Mouse (Mus musculus): Measurements from ENCODE around the gene Rab7b.

Gene Rab7b

GRCm38 (mm10) chr1:131739481-131740160, 51.1 kb downstream of the Rab7b start:
- DNase-seq (ENCODE audit: low spot score): no peak

- DNase-seq (ENCODE audit: low spot score): no peak
Measured at GRCm38 (mm10) chr1:131743868-131744464, 55.5 kb downstream of the Rab7b start, which contains the start of gene Slc26a9. Slc26a9 (plus strand) TSS chr1:131744022.

GRCm38 (mm10) chr1:131745391-131745790, 56.9 kb downstream of the Rab7b start:
- DNase-seq (ENCODE audit: low spot score): no peak

DNA sequence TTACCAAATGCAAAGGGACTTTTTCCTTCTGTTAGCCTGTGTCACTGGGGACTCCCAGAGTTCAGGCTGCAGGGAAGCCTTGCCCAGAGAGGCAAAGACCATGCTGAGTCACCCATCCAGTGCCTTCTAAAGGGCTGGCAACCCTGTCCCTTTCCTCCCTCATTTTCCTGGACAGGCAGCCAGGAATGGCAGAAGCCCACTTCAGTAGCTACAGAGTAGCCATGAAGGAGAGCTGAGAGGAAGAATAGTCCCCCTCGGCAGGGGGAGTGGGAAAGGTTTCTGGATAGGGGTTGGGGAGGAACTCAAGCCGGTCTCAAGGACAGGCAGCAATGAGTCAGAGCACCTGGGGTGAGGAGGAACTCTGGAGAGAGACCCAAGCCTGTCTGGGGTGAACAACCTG, 59.3 kb downstream of the Rab7b start:
- no peak for DNase-seq (ENCODE audit: low spot score)

- DNase-seq (ENCODE audit: low spot score): no peak
Measured at GRCm38 (mm10) chr1:131748636-131749035, 60.1 kb downstream of the Rab7b start.

DNA sequence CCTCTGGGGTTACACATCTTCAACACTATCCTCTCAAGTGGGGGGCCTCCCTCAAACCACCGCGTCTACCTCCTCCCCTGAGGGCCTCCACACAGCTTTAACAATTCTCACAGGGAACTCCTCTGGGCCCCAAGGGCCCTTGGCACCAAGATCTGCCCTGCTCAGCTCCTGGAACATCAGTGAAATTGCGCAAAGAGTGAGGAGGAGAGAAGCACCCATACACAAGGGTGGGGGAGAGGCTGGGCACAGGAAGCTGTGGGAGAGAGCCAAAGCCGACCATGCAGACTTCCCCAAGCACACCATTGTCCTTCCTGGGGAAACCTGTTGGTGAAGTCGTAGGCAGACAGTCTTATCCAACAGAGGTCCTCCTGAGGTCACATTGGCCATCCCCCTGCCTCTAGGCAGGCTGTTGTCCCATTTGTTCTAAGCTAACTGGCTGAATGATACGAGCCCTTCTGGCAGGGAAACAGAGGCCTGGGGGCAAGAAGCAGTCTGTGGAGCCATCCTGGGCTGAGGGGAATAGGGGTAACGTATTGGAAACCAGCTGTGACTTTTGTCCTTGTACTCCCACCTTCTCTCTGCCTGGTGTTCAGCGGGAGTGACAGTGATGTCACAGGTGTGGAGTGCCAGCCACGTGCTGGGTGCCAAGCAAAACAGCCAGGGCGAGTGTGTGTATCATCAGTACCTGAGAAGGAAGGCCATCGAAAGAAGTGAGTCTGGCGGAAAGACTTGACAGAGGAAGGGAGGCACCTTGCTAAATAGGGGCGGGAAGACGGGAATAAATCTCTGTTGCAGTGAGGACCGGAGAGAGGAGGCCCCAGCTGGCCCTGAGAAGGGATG, 61.4 kb downstream of the Rab7b start:
- no peak for DNase-seq (ENCODE audit: low spot score)

DNA sequence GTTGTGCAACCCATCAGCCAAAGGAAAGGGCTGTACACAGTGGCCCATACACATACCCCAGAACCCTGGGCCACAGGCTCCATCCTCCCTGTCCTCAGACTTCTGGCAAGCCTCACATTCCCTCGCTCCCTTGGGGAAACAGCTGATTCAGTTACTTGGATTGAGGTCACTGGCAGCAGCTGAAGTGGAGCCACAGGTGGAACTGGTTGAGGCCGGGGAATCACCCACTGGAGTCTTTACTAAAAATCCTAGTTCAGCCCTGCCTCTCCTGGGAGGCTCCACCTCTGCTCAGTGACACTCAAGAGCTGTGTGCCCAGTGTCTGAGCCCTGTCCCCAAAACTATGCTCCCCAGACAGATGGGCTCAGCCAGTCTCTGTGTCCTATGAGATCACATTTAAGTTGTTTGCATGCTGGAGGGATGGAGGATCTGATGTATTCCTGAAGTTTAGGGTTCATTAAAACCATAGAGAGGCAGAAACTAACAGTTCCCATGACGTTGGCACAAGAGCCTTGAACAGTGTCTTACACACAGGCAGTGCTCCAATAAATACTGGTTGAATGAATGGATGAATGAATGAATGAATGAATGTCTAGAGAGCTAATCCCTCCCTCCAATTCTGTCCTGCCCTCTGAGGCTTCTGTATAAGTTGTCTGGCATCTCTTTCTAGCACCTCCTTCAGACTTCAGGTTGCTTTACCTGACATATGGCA, 62.8 kb downstream of the Rab7b start:
- DNase-seq (ENCODE audit: low spot score): no peak

DNA sequence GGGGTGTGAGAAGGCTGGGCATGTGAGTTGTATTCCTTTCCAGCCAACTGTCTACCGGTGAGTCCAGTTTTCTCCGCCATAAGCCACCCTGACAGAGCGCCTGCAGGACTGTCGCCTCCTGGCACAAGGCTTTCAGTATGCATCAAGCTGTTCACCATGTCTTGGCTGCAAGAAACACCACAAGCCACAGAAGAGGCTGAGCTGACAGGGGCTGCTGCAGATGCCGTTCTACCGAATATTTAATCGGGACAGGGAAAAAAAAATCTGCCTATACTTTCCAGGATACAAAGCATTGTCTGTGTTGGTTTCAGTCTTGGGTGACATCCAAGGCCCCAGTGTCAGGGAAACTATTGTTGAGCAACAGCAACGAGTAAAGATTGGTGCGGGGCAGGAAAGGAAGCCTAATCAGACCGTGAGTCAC, 63.4 kb downstream of the Rab7b start:
- no peak for DNase-seq (ENCODE audit: low spot score)

DNA sequence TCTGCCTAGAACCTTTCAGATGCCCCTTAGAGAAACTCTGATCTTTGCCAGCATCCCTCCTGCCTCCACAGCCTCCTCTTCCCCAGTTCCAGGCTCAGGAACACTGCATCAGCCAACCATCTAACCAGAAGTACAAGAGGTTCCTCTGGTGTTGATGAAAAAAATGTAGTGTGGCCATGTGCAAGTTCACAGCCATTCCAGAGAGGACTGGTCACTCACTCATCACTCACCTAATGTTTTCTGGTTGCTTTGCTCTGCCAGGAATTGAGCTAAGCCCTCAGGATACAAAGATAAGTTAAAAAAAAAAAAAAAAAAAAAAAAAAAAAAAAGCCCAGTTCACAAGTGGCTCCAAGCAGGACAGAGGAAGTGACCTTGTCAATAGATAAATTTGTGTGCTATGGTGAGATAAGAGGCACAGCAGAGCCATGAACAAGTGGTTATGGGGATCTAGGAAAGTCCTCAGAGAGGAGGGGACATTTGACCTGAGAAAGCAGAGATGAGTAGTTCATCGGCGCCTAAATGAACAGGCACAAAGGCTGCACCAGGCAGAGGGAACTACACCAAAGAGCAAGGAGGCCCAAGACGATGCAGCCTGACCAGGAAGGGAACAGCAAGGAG, 65.8 kb downstream of the Rab7b start:
- no peak for DNase-seq (ENCODE audit: low spot score)

GRCm38 (mm10) chr1:131754916-131755315, 66.4 kb downstream of the Rab7b start:
- no peak for DNase-seq (ENCODE audit: low spot score)

GRCm38 (mm10) chr1:131757211-131757610, 68.7 kb downstream of the Rab7b start:
- no peak for DNase-seq (ENCODE audit: low spot score)

GRCm38 (mm10) chr1:131758796-131759195, 70.3 kb downstream of the Rab7b start:
- no peak for DNase-seq (ENCODE audit: low spot score)

DNA sequence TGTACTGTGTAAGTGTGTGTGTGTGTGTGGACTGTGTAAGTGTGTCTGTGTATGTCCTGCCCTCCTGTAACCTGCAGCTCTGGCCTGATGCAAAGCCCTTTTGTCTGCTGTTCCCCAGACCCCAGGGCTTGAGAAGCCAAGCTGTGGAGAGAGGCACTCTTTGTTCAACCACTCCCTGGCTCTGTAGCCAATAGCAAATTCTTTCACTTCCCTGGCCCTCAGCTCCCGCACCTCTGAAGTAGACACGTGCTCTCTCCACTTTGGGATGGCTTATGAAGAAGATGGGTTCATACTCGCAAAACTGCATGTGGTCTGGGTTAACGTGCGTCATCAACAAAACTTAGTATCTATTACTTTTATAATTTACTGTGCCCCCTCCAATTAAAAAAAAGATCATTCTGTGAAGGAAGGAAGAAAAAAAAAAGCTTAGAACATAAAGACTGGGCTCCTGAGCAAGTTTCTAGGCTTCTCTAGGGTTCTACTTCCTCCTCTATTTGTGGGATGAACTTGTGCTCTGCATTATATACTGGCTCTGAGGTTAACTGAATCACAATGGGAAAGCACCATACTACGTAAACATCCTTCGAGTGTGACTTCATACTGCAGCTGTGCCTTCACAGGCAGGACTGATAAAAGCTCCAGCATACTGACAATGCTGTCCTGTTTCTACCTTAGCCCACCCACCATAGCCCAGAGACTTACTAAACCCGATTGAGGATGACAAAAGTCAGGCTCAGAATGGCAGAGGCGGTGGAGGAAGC, 71.4 kb downstream of the Rab7b start:
- no peak for DNase-seq (ENCODE audit: low spot score)

DNA sequence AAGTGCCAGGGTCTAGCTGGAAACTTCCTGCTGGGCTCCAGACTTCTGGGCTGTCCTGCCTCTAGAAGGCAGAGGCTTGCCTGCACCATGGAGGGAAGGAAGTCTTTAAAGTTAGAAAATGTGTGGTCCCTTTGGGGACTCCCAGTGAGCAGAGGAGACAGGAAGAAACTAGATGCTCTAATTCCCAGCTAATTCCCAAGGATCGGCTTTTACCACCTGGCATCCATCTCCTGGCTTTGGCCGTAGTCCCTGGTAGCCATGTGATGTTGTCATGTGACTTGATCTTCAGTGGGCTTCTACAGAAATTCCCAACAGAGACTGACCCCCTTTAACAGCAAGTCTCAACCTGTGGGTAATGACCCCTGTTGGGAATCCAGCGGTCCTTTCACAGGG, 71.9 kb downstream of the Rab7b start:
- no peak for DNase-seq (ENCODE audit: low spot score)

DNA sequence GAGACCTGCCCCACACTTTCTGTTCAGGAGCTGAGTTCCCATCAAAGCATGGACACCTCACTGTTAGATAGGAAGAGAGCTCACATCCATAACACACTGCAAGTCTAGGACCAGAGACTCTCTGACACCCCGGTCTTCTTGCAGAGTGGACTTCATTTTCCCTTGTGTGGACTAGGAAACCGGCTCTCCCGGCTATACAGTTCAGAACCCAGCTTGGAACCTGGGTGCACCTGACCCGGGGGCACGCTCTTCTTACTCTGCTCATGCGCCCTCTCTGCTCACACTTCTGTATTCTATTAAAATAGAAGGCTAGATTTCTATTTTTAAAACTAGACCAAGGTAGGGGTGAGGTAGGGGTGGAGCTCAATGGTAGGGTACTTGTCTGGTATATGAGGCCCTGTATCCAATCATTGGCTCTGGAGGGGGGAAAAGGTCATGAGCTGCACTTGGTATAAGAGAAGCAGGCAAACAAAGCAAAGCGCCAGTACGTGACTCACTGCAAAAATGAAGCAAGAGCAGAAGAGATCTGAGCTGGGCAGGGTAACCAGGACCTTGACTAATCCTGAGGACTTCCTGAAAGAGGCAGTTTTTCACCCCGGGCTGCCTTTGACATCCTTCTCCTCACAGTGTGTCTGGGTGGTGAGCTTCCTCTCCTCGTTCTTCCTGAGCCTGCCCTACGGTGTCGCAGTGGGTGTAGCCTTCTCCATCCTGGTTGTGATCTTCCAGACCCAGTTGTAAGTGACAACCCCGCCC, 72.8 kb downstream of the Rab7b start:
- DNase-seq (ENCODE audit: low spot score): no peak

DNA sequence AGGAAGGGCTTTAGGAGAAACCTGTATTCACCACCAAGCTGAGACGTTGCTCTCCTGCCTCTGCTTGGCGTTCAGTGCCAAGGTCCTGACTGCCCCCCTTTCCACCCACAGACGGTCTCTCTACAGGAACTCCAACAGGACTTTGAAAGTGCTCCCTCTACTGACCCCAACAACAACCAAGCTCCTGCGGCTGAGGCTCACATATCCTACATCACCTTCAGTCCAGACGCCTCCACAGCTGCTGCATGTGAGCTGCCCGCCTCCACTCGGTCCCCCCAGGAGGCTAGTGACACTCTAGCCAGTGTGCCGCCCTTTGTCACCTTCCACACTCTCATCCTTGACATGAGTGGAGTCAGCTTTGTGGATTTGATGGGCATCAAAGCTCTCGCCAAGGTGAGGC, 75.2 kb downstream of the Rab7b start:
- DNase-seq (ENCODE audit: low spot score): no peak

DNA sequence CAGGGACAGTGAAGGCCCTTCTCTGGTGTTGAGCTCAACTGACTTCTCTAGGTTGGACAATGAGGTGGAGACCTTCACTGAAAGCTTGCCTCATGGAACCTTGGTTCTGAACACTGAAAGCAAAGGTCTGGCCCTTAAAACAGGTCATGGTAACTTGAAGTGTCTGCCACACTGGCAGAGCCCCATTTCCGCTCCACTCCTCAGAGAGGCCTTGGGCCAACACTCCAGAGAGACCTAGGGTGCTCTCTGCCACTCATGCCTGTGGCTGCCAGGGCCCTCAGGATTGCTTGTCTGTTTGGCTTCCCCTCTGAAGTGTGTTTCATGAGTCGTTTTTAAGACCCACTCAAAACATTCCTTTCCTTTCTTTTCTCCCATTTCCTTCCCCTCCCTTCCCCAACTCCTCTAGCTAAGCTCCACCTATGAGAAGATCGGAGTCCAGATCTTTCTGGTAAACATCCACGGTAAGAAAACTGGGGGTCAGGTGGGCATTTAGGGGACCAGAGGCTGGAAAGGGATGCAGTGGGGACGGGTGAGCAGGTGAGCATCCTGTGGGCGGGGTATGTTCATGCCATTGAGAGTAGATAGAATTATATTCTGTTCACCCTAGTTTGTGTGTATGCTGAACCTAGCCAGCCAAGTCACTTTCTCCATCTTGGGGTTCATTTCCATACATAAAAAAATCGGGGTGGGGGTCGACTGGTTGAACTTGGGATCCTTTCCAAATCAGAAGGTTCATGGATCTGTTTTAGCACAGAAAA, 76.3 kb downstream of the Rab7b start:
- no peak for DNase-seq (ENCODE audit: low spot score)

Measured in MN1 (cell line).